Mouse (Mus musculus): ENCODE measurements around the gene Rapgefl1.
A peak's percentile ranks its signal among the peaks of the same experiment; 100 is the strongest.

The Rapgefl1 gene

DNA sequence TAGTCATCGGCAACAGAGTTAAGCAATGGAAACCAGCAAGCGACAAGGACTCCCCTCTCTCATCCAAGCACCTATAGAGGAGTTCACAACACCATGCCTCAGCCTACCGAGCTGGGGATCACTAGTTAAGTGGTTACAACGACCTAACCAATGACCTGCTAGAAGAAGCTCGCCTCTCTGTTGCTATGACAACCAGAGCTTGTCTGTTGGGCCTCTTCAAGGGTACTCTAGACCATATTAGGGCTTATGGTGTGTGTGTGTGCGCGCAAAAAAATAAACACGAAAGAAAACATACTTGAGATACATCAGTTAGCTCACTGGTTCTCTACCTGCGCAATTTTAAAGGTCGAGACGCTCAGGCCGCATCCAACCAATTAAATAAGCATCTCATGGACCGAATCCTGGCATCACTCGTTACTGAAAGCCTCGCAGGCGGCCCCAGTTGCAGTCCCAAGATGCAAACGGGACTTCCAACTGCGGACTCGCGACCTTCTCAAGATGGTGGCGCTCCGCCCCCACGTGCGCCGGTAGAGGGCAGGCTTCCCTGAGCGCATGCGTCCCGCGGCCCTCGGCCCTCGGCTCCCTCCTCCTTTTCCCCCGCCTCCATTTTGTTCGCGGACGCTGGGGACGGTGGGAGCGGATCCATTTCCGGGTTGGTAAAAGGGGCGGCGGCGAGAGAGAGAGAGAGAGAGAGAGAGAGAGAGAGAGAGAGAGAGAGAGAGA, 26.6 kb downstream of the Rapgefl1 start, which contains the start of gene Wipf2:
Wipf2 (plus strand) TSS at position 611 of the 723 bp plus-strand sequence.
- peak; percentile 96 for DNase-seq

DNA sequence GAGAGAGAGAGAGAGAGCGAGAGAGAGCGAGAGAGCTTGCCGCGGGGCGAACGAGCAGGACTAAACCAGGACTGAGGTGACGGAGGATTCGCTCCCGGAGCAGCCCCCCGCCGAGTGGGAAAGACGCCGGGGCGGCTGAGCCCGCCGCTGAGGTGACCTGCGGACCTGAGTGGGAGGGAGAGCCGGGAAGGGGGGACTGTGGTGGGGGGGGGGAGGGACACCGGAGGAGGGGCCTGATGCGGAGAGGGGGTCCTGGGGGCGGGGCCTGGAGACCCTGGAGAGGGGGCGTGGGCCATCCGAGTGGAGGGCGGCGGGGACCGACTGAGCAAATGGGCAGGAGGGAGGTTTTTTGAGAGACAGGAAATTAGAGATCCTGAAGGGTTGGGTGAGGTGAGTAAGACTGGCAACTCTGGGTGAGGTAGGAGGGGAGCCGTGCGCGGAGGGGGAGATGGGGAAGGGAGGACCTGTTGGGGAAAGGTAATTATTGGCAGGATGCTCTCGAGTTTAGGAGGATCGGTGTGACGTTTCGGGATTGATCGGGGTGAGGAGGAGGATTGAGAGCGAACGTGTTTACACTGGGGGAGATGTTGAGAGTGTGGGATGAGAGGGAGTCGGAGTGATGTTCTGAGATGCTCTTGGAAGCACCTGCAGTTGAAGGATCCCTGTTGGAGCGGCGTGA, 27.3 kb downstream of the Rapgefl1 start:
- DNase-seq, result peak; percentile 73

DNA sequence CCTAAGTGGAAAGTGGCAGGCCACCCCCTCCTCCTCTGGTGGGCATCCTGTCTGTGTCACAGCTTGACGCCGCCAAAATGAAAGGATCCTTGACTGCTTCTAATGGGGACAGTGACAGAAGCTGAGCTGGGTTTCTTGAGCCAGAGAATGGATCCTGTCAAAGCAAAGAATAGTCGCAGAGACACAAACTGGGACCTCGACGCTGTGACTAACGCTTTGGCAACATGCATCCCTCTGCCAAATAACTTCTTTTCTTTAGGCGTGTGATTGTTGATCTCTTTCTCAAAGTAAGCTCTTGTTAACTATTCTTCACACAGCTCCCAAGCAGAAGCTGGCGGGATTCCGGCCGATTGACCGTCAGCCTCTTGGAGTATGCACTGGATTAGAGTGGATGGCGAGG, 30.7 kb downstream of the Rapgefl1 start:
- DNase-seq, result no peak

DNA sequence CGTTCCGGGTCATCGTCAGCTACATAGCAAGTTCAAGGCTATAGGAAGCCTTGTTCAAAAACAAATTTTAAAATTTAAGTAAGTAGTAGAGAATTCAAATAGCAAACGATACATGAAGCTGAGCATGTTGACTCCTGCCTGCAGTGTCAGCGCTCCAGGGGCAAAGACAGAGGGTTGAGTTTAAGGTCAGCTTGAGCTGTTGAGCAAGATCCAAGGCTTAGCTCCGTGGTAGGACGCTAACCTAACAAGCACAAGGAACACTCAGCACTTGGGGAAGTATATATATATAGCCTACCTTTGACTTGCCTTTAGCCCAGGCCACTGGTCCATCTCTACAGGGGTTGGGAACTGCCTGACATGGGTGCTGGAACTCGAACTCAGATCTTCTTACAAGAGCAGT, 33.3 kb downstream of the Rapgefl1 start:
- DNase-seq, result no peak

DNA sequence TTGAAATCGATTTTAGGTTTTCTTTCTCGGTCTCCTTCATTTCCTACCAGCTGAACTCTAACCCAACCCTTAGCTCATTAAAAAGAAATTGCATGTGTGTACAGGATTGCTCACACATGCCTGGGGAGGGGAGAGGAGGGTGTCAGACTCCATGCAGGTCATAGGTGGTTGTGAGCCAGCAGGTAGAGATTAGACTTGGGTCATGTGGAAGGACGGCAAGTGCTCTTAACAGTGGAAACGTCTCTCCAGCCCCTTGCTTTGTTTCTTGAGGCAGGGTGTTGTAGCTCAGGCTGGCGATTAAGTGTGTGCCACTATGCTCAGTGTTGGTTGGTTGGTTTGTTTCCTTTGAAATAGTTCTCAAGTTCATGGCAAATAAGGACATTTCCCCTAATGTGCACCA, 34.2 kb downstream of the Rapgefl1 start:
- DNase-seq, result no peak

DNA sequence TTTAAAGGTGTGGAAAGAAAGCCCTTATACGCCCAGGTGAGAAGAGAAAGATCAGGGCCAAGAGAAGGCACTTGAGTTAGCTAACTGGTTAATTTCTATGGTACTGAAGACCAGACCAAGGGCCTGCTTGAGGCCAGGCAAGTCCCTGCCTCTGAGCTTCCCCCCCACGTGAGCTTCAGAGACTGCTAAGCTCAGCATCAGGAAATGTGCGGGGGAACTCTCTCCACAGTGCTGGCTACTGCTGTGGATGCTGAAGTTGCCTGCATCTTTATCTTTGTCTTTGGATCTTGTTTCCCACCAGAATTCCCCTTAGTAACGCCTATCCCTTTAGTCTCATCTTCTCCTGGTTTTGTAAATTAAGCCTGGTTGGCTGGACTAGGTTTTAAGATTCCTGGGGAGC, 34.8 kb downstream of the Rapgefl1 start:
- peak; percentile 39 for DNase-seq

DNA sequence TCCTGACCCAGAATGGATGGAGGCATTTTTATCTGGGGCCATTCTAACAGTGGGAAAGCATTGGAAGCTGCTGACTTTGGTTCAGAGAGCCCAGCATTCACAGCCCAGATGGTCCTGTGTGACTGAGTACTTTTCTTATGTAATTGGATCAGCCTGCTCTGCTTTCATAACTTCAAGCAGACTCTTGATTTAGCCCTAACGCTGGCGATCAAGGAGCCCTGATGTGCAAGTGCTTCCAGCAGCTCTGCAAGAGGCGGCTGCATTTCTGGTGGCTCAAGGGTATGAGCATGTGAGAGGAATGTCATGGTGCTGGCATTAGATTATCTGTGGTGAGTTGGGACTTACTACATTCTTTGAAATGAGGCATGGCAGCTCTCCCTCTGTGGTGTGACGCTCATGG, 35.5 kb downstream of the Rapgefl1 start:
- DNase-seq, result peak; percentile 88

DNA sequence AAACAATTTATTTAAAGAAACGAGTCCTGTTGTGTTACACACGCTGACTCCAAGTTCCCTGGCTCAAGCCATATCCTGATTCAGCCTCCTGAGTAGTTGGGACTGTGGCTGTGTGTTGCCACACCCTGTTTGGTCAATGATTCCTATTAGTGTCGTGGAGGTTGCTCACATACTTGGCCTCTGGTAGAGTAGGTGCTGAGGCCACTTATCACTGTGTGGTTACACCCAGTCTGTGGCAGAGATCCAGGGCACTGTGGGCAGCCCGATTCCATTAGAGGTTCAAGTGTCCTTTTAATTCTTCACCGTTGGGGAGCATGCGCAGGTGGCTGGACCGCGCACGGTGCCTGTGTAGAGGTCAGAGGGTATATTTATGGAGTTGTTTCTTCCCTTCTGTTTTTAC, 37.3 kb downstream of the Rapgefl1 start:
- DNase-seq, result no peak

DNA sequence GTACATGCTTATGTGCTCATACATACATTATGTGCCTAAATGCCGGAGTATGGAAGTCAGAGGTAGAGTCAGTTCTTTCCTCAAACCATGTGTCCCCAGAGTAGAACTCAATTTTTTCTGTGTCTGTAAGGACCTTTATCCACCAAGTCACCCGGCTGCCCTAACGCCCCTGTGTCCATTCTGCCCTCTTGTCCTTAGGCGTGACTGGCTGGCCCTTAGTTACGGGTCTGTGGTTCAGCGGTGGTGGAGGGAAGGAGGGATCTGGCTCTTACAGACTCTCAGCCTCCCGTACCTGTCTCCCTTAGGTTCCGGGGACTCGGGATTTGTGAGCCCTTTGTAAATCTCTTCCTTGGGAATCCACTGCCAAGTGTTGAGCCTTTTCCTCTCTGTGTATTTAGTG, 40.4 kb downstream of the Rapgefl1 start:
- DNase-seq, result no peak

DNA sequence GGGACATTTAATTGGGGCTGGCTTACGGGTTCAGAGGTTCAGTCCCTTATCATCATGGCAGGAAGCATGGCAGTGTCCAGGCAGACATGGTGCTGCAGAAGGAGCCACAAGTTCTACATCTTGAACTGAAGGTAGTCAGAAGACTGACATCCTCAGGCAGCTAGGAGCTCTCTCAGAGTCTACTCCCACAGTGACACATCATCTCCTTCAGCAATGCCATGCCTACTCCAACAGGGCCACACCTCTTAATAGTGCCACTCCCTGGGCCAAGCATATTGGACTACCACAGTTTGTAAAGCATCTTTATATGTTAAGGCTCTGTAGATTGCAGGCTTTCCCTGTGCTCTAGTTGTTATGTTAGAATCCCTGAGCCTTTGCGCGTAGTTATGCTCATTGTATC, 51.1 kb downstream of the Rapgefl1 start:
- no peak for DNase-seq

DNA sequence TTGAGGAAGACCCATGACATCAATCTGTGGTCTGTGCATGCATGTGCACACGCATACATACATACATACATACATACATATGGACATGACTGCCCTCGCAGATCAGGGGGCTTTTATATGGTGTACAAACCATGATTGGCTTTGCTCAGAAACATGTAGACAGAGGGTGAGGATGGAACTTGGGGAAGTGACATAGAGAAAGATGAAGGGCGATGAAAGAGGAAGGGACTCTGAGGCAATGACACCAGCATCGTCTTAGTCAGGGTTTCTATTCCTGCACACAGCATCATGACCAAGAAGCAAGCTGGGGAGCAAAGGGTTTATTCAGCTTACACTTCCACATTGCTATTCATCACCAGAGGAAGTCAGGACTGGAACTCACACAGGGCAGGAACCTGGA, 52.5 kb downstream of the Rapgefl1 start:
- no peak for DNase-seq

DNA sequence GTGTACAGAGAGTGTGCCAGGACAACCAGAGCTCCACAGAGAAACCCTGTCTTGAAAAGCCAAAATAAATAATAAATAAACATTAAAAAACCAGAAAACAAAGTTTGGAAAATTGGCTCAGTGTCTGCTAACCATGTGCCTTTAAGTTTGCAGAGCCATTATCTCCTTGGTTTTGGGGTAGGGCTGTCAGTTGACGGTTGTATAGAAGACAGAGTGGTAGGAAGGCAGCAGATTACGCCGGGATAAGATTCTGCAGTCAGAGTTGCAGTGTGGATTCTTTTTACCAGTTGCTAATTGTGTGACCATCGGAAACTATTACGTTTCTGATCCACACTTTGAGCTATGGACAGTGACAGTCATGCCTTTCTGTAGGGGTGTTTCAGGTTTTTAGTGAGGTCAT, 53.4 kb downstream of the Rapgefl1 start:
- no peak for DNase-seq

DNA sequence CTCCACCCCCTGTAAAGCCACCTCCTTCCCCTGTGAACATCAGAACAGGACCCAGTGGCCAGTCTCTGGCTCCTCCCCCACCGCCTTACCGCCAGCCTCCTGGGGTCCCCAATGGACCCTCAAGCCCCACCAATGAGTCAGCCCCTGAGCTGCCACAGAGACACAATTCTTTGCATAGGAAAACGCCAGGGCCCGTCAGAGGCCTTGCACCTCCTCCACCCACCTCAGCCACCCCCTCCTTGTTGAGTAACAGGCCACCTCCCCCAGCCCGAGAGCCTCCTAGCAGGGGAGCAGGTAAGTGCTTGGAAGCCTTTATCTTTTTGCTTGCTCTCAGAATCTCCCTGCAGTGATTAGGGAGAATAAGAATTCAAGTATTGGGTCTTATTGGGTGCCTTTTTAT, 55.8 kb downstream of the Rapgefl1 start:
- DNase-seq, result no peak

DNA sequence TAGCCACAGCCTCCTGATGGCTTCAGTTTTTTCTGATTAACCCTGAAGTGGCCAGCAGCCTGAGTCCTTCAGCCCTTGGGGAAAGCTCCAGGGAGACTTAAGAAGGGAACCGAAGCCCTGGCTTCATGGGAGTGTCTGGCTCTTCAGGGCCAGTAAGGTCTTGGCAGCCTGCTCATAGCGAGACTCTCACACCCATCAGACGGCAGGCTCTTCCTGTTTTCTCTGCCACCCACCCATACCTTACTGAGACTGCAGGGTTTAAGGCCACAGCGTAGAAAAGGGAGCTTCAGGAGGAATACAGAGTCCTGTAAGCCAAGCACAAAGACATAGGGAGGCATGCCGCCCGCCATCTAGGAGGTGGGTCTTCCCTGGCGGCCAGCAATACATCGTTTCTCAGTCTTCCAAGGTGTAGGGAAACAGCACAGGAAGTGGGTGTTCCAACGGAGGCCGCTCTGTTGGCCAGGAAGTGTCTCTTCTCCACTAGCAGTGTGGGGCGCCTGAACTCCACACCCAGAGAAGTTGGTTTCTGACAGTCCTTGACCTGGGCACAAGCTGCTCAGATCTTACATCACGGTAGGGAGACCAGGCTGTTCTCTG, 64.0 kb downstream of the Rapgefl1 start:
- no peak for DNase-seq

DNA sequence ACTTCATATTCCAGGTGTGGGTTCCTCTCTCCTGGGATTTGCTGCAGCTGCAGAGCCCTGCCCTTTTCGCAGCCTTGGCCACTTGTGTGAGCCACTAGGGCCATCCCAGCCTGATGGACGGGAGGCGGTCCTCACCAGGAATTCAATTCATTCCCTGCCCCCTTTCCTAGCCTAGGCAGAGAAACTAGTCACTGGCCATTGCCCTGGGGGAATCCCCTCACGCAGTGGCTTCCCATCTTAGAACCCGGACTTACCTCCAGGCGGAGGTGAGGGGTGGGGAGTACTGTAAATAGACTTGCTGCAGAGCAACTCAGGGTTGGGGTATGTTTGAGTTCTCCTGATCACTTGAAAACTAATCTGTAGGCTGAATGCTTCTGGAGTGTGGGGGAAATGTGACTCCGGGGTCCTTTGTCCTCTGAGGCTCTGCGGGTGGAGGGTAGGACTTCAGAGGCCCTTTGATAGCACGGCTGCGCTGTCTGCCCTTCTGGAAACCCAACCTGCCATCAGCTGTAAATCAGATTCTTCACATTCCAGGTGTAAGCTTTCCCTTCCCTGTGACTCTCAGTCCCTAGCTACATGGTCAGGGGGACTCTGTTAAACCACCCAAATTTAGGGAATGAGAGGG, 66.1 kb downstream of the Rapgefl1 start:
- no peak for DNase-seq

All from right cerebral cortex, adult 18-20 months (tissue).